Mouse (Mus musculus): ENCODE measurements at regions not wholly inside any gene's neighbourhood (a gene's known extent, or its start where the extent isn't known, plus 50 kb on each side); places are given as distances from the start of the nearest gene placed in this dataset.
"Not testable (repeated sequence)": the region's sequence is repeated elsewhere in the genome, so short reads cannot be mapped to it uniquely, and the experiment has no call there.

DNA sequence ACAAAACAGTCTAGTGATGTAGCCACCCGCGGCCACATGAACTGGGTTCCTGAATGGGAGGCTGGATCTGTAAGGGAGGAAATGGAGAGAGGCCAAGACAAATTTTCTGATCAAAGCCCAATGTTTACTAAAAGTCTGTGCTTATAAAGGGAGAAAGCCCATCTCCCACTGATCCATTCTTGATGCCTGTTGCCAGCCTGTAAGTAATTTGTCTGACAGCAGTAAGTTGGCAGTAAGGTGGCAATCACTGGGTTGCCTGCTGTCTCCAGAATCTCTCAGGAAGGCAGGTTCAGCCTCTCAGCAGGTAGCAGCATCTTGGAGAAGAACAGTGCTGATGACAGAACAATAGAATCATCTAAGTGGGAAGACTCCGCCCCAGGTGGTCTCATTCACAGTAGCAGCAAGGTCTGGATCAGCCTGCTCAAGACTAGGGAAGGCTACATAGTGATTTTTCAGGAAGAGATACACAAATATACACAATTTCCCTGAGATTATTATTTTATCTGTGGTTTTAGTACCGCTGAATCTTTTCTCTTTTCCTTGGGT is 327.9 kb downstream of the Impad1 start:
- no peak for TF ChIP-seq CTCF (IDR thresholded peaks at IDR 0.05; ENCODE audit: low read depth)
- Histone ChIP-seq H3K9ac (ENCODE audit: low read depth, low read length) (no peak overlapping the region), H3K4me2 (ENCODE audit: low read length) (no peak overlapping the region), H3K36me3 (ENCODE audit: insufficient read depth, low read length) (no peaks in the 10 kb centered on the region), H3K4me1 (replicated peaks; ENCODE audit: insufficient read depth, low read length) (no peaks in the 10 kb centered on the region), H3K4me3 (replicated peaks; ENCODE audit: low read depth, low read length) (no peak overlapping the region), H3K27me3 (ENCODE audit: insufficient read depth, low read length) (no peaks in the 10 kb centered on the region), H3K27ac (no peak overlapping the region), H3K9me3 (replicated peaks; ENCODE audit: low read length) (no peaks in the 10 kb centered on the region)
- no peak for DNase-seq (ENCODE audit: low spot score)
- ATAC-seq (replicated peaks; ENCODE audit: low FRiP score, low read depth) = no peak
- 60% methylated on average over 4 of the region's 4 CpGs for WGBS

DNA sequence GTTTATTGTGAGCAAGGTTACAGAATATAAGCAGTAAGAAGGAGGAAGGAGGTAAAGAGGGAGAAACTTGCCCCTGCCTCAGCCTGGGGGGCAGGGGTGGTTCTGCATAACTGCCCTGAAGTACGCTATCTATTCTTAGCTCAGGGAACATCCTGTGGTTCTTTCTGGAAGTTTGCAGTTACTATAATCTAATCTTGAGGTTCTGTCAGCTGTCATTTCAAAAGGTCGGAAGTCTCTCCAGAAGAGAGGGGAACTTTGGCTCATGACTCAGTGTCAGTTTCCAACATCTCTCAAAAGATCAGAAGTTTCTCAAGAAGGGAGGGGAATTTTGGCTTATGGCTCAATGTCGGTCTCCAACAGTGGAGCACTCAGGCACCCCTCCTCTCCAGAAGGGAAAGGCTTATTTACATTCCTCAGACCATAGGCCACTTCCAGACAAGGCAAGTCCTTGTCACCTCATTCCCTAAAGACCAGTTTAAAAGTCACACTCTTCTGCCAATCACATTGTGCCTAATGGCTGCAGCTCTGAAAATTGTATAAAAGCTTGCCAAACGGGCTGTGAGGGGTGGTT is 328.9 kb downstream of the Impad1 start:
- Histone ChIP-seq H3K36me3 (ENCODE audit: insufficient read depth, low read length) (no peaks in the 10 kb centered on the region), H3K4me2 (ENCODE audit: low read length) (no peak overlapping the region), H3K27me3 (ENCODE audit: insufficient read depth, low read length) (no peaks in the 10 kb centered on the region), H3K9ac (ENCODE audit: low read depth, low read length) (no peak overlapping the region), H3K4me1 (replicated peaks; ENCODE audit: insufficient read depth, low read length) (no peaks in the 10 kb centered on the region), H3K4me3 (replicated peaks; ENCODE audit: low read depth, low read length) (no peak overlapping the region), H3K27ac (no peak overlapping the region), H3K9me3 (replicated peaks; ENCODE audit: low read length) (no peaks in the 10 kb centered on the region)
- WGBS = 59% methylated on average over 4 of the region's 4 CpGs
- ATAC-seq (replicated peaks; ENCODE audit: low FRiP score, low read depth) = no peak
- peak; percentile 25 for DNase-seq (ENCODE audit: low spot score)
- TF ChIP-seq CTCF (IDR thresholded peaks at IDR 0.05; ENCODE audit: low read depth) = no peak

DNA sequence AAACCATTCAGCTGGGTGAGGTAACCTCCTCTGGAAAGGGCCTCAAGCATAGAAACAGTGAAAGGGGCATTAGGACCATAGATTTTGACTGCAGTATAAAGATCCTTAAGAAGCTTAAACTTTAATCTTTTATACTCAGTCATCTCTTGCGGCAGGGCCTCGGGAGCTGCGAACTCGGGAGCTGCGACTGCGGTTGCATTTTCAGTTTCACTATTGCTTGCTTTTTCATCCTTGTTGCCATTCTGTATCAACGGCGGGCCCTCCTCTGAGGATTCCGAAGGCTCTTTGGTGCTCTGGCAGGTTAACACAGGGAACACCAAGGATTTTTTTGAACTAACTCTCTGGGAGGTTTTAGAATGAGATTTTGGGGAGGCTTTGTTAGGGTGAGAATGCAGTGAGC is 333.9 kb downstream of the Impad1 start:
- WGBS = 92% methylated on average over 9 of the region's 9 CpGs
- no peak for TF ChIP-seq CTCF (IDR thresholded peaks at IDR 0.05; ENCODE audit: low read depth)

DNA sequence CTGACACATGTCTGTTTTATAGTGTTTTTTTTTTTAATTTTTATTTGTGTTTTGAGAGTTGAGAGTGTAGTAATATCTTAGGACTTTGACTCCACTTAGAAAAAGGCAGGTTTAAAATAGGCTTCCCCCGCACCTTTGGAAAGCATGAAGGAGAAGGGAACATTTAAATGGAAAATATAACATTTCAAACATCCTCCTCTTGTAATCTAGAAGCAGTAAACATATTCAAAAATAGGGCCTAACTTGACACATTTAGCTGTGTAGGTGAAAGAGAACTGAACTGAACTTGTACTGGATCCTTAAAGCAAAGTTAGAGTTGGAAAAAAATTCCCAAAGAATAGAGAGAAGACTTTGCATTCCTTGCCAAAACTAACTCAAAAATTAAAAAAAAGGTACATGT is 343.1 kb downstream of the Impad1 start:
- Histone ChIP-seq H3K9me3 (replicated peaks; ENCODE audit: low read length) (no peaks in the 10 kb centered on the region), H3K36me3 (ENCODE audit: insufficient read depth, low read length) (no peaks in the 10 kb centered on the region), H3K4me3 (replicated peaks; ENCODE audit: low read depth, low read length) (no peak overlapping the region), H3K4me1 (replicated peaks; ENCODE audit: insufficient read depth, low read length) (no peaks in the 10 kb centered on the region), H3K9ac (ENCODE audit: low read depth, low read length) (no peak overlapping the region), H3K27me3 (ENCODE audit: insufficient read depth, low read length) (no peaks in the 10 kb centered on the region), H3K27ac (no peak overlapping the region), H3K4me2 (ENCODE audit: low read length) (no peak overlapping the region)
- DNase-seq (ENCODE audit: low spot score) = no peak
- WGBS = 94% methylated on average over 1 of the region's 1 CpGs
- no peak for ATAC-seq (replicated peaks; ENCODE audit: low FRiP score, low read depth)
- TF ChIP-seq CTCF (IDR thresholded peaks at IDR 0.05; ENCODE audit: low read depth) = no peak

More for the DNA sequence above, 333.9 kb downstream of the Impad1 start:
- ATAC-seq (replicated peaks; ENCODE audit: low FRiP score, low read depth) (no peak), DNase-seq (ENCODE audit: low spot score) (no peak)
- Histone ChIP-seq H3K4me1 (replicated peaks; ENCODE audit: insufficient read depth, low read length) (no peaks in the 10 kb centered on the region), H3K4me2 (ENCODE audit: low read length) (no peak overlapping the region), H3K27me3 (ENCODE audit: insufficient read depth, low read length) (no peaks in the 10 kb centered on the region), H3K36me3 (ENCODE audit: insufficient read depth, low read length) (no peaks in the 10 kb centered on the region), H3K9ac (ENCODE audit: low read depth, low read length) (no peak overlapping the region), H3K4me3 (replicated peaks; ENCODE audit: low read depth, low read length) (no peak overlapping the region), H3K27ac (no peak overlapping the region), H3K9me3 (replicated peaks; ENCODE audit: low read length) (no peaks in the 10 kb centered on the region)

DNA sequence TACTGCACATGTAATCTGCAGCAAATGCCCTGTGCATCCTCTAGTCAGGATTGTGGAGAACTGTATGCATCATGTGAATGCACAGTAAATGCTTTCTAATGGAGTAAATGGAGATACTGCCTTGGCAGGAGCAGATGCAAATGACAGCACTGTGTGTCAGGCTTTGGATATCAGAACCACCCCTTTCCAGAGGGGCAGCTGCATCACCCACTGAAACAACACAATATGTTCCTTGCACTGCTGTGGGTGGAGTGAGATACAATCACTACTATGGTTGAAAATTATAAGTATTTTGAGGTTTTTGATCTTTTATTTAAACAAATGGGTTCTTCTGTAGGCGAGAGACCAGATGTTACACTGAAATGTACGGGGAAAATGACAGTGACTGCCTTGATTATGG is 350.5 kb downstream of the Impad1 start:
- DNase-seq (ENCODE audit: low spot score) (no peak), ATAC-seq (replicated peaks; ENCODE audit: low FRiP score, low read depth) (no peak)
- Histone ChIP-seq H3K4me2 (ENCODE audit: low read length) (no peak overlapping the region), H3K27me3 (ENCODE audit: insufficient read depth, low read length) (no peaks in the 10 kb centered on the region), H3K9me3 (replicated peaks; ENCODE audit: low read length) (no peaks in the 10 kb centered on the region), H3K4me3 (replicated peaks; ENCODE audit: low read depth, low read length) (no peak overlapping the region), H3K4me1 (replicated peaks; ENCODE audit: insufficient read depth, low read length) (no peaks in the 10 kb centered on the region), H3K9ac (ENCODE audit: low read depth, low read length) (no peak overlapping the region), H3K36me3 (ENCODE audit: insufficient read depth, low read length) (no peaks in the 10 kb centered on the region), H3K27ac (no peak overlapping the region)
- no peak for TF ChIP-seq CTCF (IDR thresholded peaks at IDR 0.05; ENCODE audit: low read depth)
- WGBS = 85% methylated on average over 2 of the region's 2 CpGs

DNA sequence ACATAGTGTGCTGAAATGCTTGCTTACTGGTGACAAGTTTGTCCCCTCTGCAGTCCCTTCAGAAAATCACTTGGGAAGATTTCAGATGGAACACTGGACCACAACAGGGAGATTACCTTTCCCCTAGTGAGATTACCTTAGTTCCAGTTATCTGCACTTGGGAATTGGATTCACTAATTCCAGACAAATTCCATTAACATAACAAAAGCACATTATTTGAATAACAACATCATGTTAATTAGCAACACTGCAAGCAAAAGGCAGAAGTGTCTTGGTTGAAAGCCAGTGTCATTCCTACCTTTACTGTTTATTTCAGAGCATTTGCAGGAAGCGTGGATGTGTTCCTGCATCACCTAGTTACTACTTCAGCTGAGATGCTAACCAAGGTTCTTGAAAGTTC is 355.6 kb downstream of the Impad1 start:
- no peak for ATAC-seq (replicated peaks; ENCODE audit: low FRiP score, low read depth)
- no peaks in the 10 kb centered on the region for H3K4me1 ChIP-seq (replicated peaks; ENCODE audit: insufficient read depth, low read length)
- no peak overlapping the region for H3K4me2 ChIP-seq (ENCODE audit: low read length)
- H3K27ac ChIP-seq = no peak overlapping the region
- WGBS = 97% methylated on average over 1 of the region's 1 CpGs
- no peaks in the 10 kb centered on the region for H3K36me3 ChIP-seq (ENCODE audit: insufficient read depth, low read length)
- no peak for TF ChIP-seq CTCF (IDR thresholded peaks at IDR 0.05; ENCODE audit: low read depth)
- H3K9me3 ChIP-seq (replicated peaks; ENCODE audit: low read length) = no peaks in the 10 kb centered on the region
- no peak overlapping the region for H3K9ac ChIP-seq (ENCODE audit: low read depth, low read length)
- DNase-seq (ENCODE audit: low spot score) = no peak
- H3K4me3 ChIP-seq (replicated peaks; ENCODE audit: low read depth, low read length) = no peak overlapping the region
- no peaks in the 10 kb centered on the region for H3K27me3 ChIP-seq (ENCODE audit: insufficient read depth, low read length)

DNA sequence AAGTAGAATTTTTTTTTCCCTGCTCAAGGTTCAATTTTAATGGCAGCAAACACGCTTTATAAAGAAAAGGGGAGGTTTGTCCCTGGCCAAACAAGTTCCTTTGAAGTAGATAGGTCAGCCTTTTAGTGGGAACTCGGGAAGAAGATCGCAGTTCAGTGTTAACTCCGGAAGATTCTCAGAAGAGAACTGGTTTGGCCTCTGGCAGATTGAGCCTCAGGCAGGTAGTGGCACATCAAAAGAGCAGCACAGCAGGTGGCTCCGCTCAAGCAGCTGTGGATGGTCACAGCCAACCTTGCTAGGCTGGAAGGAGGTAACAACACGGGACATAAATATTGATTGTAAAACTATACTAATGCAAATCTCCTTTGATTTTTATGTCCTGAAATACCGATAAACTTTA is 347.2 kb upstream of the Sdr16c6 start:
- H3K9ac ChIP-seq (ENCODE audit: low read depth, low read length); DNase-seq (ENCODE audit: low spot score); H3K4me1 ChIP-seq (replicated peaks; ENCODE audit: insufficient read depth, low read length); H3K27me3 ChIP-seq (ENCODE audit: insufficient read depth, low read length); H3K36me3 ChIP-seq (ENCODE audit: insufficient read depth, low read length); ATAC-seq (replicated peaks; ENCODE audit: low FRiP score, low read depth); H3K9me3 ChIP-seq (replicated peaks; ENCODE audit: low read length); H3K4me2 ChIP-seq (ENCODE audit: low read length); H3K27ac ChIP-seq; H3K4me3 ChIP-seq (replicated peaks; ENCODE audit: low read depth, low read length): not testable (repeated sequence)
- 21% methylated on average over 7 of the region's 7 CpGs for WGBS

All from kidney, postnatal 0 days (tissue).